8 mouse cellular contexts compared by ENCODE assay signal in genomic region chr7:6191376-6191775, GRCm38 (mm10). TPM values are rescaled to one million over a fixed set of nuclear protein-coding genes. Genes with fewer than 3 reads are reported as not detected.
DNase-seq lines count a peak whose midpoint lies in the region; ATAC-seq and TF ChIP-seq lines count a peak whose summit lies in the region.

No protein-coding gene starts in this region.

- no peak for TF ChIP-seq POLR2A in liver, adult 2 months (IDR thresholded peaks at IDR 0.05; ENCODE audit: extremely low read depth, insufficient read depth, low read length)
- TF ChIP-seq POLR2A in bone marrow, adult 2 months (IDR thresholded peaks at IDR 0.05; ENCODE audit: borderline replicate concordance, control insufficient read depth, low read depth, low read length): no peak

- 32% methylated on average over 3 of the region's 3 CpGs for WGBS in liver, adult 2 months
- 13% methylated on average over 3 of the region's 3 CpGs for WGBS in liver, embryonic 12.5 days (ENCODE audit: insufficient replicate concordance)
- WGBS in bone marrow, adult 2 months: 20% methylated on average over 3 of the region's 3 CpGs
- WGBS in forebrain, embryonic 13.5 days: 37% methylated on average over 3 of the region's 3 CpGs

- H3K4me2 ChIP-seq in liver, embryonic 12.5 days: no peak overlapping the region
- H3K4me2 ChIP-seq in forebrain, embryonic 13.5 days: no peak overlapping the region

- H3K4me3 ChIP-seq in liver, adult 2 months (ENCODE audit: insufficient read depth, low read depth, low read length): no peak overlapping the region
- no peak overlapping the region for H3K4me3 ChIP-seq in liver, embryonic 12.5 days
- H3K4me3 ChIP-seq in bone marrow, adult 2 months (replicated peaks; ENCODE audit: control insufficient read depth, low read depth, low read length): no peak overlapping the region
- no peak overlapping the region for H3K4me3 ChIP-seq in forebrain, embryonic 13.5 days

- H3K27ac ChIP-seq in liver, adult 2 months (replicated peaks; ENCODE audit: insufficient read depth, low read depth, low read length): no peak overlapping the region
- no peak overlapping the region for H3K27ac ChIP-seq in liver, embryonic 12.5 days
- H3K27ac ChIP-seq in bone marrow, adult 2 months (ENCODE audit: control insufficient read depth, insufficient read depth, low read depth, low read length, poor library complexity): no peak overlapping the region
- H3K27ac ChIP-seq in forebrain, embryonic 13.5 days: no peak overlapping the region

- no peak overlapping the region for H3K9ac ChIP-seq in liver, adult 2 months (ENCODE audit: low read depth, low read length)
- H3K9ac ChIP-seq in liver, embryonic 12.5 days: no peak overlapping the region
- no peak overlapping the region for H3K9ac ChIP-seq in forebrain, embryonic 13.5 days

- peaks cover 4% of the 10 kb centered on the region; the same call in 1 of the 2 replicates for H3K36me3 ChIP-seq in liver, adult 2 months (ENCODE audit: control insufficient read depth, insufficient read depth, low read length)
- H3K36me3 ChIP-seq in liver, embryonic 12.5 days: peaks cover 40% of the 10 kb centered on the region
- peaks cover 42% of the 10 kb centered on the region for H3K36me3 ChIP-seq in forebrain, embryonic 13.5 days (ENCODE audit: poor library complexity, severe bottlenecking)

- H3K4me1 ChIP-seq in liver, adult 2 months (ENCODE audit: control insufficient read depth, insufficient read depth, low read length): no peaks in the 10 kb centered on the region
- H3K4me1 ChIP-seq in liver, embryonic 12.5 days: no peaks in the 10 kb centered on the region
- H3K4me1 ChIP-seq in bone marrow, adult 2 months (ENCODE audit: control insufficient read depth, insufficient read depth, low read length): no peaks in the 10 kb centered on the region
- H3K4me1 ChIP-seq in forebrain, embryonic 13.5 days: no peaks in the 10 kb centered on the region

- H3K9me3 ChIP-seq in liver, embryonic 12.5 days (replicated peaks): no peaks in the 10 kb centered on the region
- no peaks in the 10 kb centered on the region for H3K9me3 ChIP-seq in forebrain, embryonic 13.5 days (replicated peaks)

- no peak for ATAC-seq in liver, embryonic 12.5 days
- ATAC-seq in forebrain, embryonic 13.5 days: peak; percentile 34; the same call in 1 of the 2 replicates

- H3K79me2 ChIP-seq in liver, adult 2 months (ENCODE audit: control insufficient read depth, insufficient read depth, low read length): no peaks in the 10 kb centered on the region

- H3K27me3 ChIP-seq in liver, adult 2 months (ENCODE audit: control insufficient read depth, insufficient read depth, low read length): no peaks in the 10 kb centered on the region
- peaks cover 18% of the 10 kb centered on the region for H3K27me3 ChIP-seq in liver, embryonic 12.5 days (replicated peaks)
- no peaks in the 10 kb centered on the region for H3K27me3 ChIP-seq in forebrain, embryonic 13.5 days

- DNase-seq in liver, adult 2 months (ENCODE audit: extremely low read depth, low read depth, low spot score): peak; percentile 64
- DNase-seq in induced T-regulatory cell, adult 2 months (ENCODE audit: low read depth): peak; percentile 87
- DNase-seq in left cerebral cortex, postnatal 4 days: peak; percentile 78
- DNase-seq in retina, adult 2 months (ENCODE audit: low read depth, low spot score): peak; percentile 64
- DNase-seq in thymus, postnatal 4 days: peak; percentile 92

- TF ChIP-seq CTCF in liver, adult 2 months (IDR thresholded peaks at IDR 0.05; ENCODE audit: low read depth, low read length): peak; percentile 65
- peak; percentile 53 for TF ChIP-seq CTCF in bone marrow, adult 2 months (IDR thresholded peaks at IDR 0.05; ENCODE audit: control insufficient read depth, insufficient read depth, low read length)

- intact Hi-C loops in left cerebral cortex, postnatal 4 days (cut with DNase I): loop anchor here (5.0 kb wide), 1 partner anchor 64 kb away; no protein-coding TSS in a partner anchor

RNA-seq across cellular contexts. Expression of gene Galp, which starts 5.5 kb away (rescaled TPM):
- not detected in 2 replicates for total RNA-seq in liver, adult 2 months (2014; rRNA removed)
- not detected in 2 replicates for polyA plus RNA-seq in liver, adult 2 months (2012; rRNA removed)
- polyA plus RNA-seq in liver, embryonic 12.5 days (2016; fragmentation: Nextera tagmentation; extraction: Ambion mirVana): not detected in 2 replicates
- polyA plus RNA-seq in bone marrow, adult 2 months (2011; ENCODE audit: insufficient read depth, insufficient read length, low replicate concordance, missing spikeins): not detected in 2 replicates
- polyA plus RNA-seq in forebrain, embryonic 13.5 days (2015; fragmentation: Nextera tagmentation; extraction: Ambion mirVana): not detected in 2 replicates
- not detected for total RNA-seq in left cerebral cortex, postnatal 4 days (2021)

RNA-seq across cellular contexts. Expression of gene Zfp444, which starts 19.4 kb away (rescaled TPM):
- total RNA-seq in liver, adult 2 months (2014; rRNA removed): 11.0 and 17.5 TPM in 2 replicates
- polyA plus RNA-seq in liver, adult 2 months (2012; rRNA removed): 23.9 and 29.7 TPM in 2 replicates
- 25.5 and 26.3 TPM in 2 replicates for polyA plus RNA-seq in liver, embryonic 12.5 days (2016; fragmentation: Nextera tagmentation; extraction: Ambion mirVana)
- polyA plus RNA-seq in bone marrow, adult 2 months (2011; ENCODE audit: insufficient read depth, insufficient read length, low replicate concordance, missing spikeins): 9.5 and 14.9 TPM in 2 replicates
- 84.4 and 85.5 TPM in 2 replicates for polyA plus RNA-seq in forebrain, embryonic 13.5 days (2015; fragmentation: Nextera tagmentation; extraction: Ambion mirVana)
- total RNA-seq in left cerebral cortex, postnatal 4 days (2021): 10 to 100 TPM; 66.3 to 68.0 TPM

RNA-seq across cellular contexts. Expression of gene Zscan5b, which starts 30.7 kb away (rescaled TPM):
- total RNA-seq in liver, adult 2 months (2014; rRNA removed): not detected in 2 replicates
- not detected in 2 replicates for polyA plus RNA-seq in liver, adult 2 months (2012; rRNA removed)
- not detected in 2 replicates for polyA plus RNA-seq in liver, embryonic 12.5 days (2016; fragmentation: Nextera tagmentation; extraction: Ambion mirVana)
- not detected in 2 replicates for polyA plus RNA-seq in bone marrow, adult 2 months (2011; ENCODE audit: insufficient read depth, insufficient read length, low replicate concordance, missing spikeins)
- not detected in 2 replicates for polyA plus RNA-seq in forebrain, embryonic 13.5 days (2015; fragmentation: Nextera tagmentation; extraction: Ambion mirVana)
- not detected for total RNA-seq in left cerebral cortex, postnatal 4 days (2021)

RNA-seq across cellular contexts. Expression of gene Zfp787, which starts 35.6 kb away (rescaled TPM):
- 33.7 and 36.8 TPM in 2 replicates for total RNA-seq in liver, adult 2 months (2014; rRNA removed)
- 46.0 and 51.7 TPM in 2 replicates for polyA plus RNA-seq in liver, adult 2 months (2012; rRNA removed)
- polyA plus RNA-seq in liver, embryonic 12.5 days (2016; fragmentation: Nextera tagmentation; extraction: Ambion mirVana): 17.3 and 18.0 TPM in 2 replicates
- polyA plus RNA-seq in bone marrow, adult 2 months (2011; ENCODE audit: insufficient read depth, insufficient read length, low replicate concordance, missing spikeins): 15.3 and 38.1 TPM in 2 replicates
- polyA plus RNA-seq in forebrain, embryonic 13.5 days (2015; fragmentation: Nextera tagmentation; extraction: Ambion mirVana): 20.0 and 22.8 TPM in 2 replicates
- 10 to 100 TPM; 35.1 to 36.1 TPM for total RNA-seq in left cerebral cortex, postnatal 4 days (2021)
